ENCODE assay signal across 29 mouse cellular contexts in genomic region chr17:28504182-28504581, GRCm38 (mm10). TPM values are rescaled to one million over a fixed set of nuclear protein-coding genes. Genes with fewer than 3 reads are reported as not detected.
"Had no signal": no experiment of that assay in that cellular context is flagged by ENCODE, and none has a peak within 500 bp of the region (broad histone marks: within the 10 kb centered on the region; RNA-seq: fewer than 3 reads in every experiment).

No protein-coding gene starts in this region.

- DNase-seq: forebrain, postnatal 0 days; gastrocnemius, postnatal 14 days; gastrocnemius, postnatal 36 days; heart, adult 18-20 months; heart, postnatal 14 days; heart, postnatal 36 days; kidney, adult 11 months; kidney, adult 2 months; kidney, adult 9 months; kidney, postnatal 14 days; kidney, postnatal 36 days; liver had no signal

- ATAC-seq: forebrain, postnatal 0 days; hindbrain, postnatal 0 days; intestine, embryonic 16.5 days had no signal

- H3K36me3 ChIP-seq: hindbrain, embryonic 13.5 days; hindbrain, embryonic 15.5 days; kidney, embryonic 15.5 days; limb, embryonic 10.5 days; limb, embryonic 12.5 days had no signal

- H3K4me1 ChIP-seq: hindbrain, embryonic 15.5 days had no signal

- H3K27me3 ChIP-seq: hindbrain, embryonic 15.5 days; kidney, embryonic 15.5 days; limb, embryonic 12.5 days had no signal

- H3K9ac ChIP-seq: forebrain, postnatal 0 days; hindbrain, embryonic 13.5 days; hindbrain, embryonic 15.5 days; kidney, embryonic 15.5 days; limb, embryonic 12.5 days had no signal

- H3K9me3 ChIP-seq: hindbrain, embryonic 13.5 days; hindbrain, embryonic 15.5 days; kidney, embryonic 15.5 days; limb, embryonic 10.5 days; limb, embryonic 12.5 days had no signal

- H3K4me3 ChIP-seq: hindbrain, embryonic 13.5 days; hindbrain, embryonic 15.5 days; kidney, embryonic 15.5 days; left cerebral cortex, adult 2 months; limb, embryonic 10.5 days; limb, embryonic 12.5 days had no signal

- H3K4me2 ChIP-seq: heart, embryonic 11.5 days; hindbrain, embryonic 13.5 days; hindbrain, embryonic 15.5 days; kidney, embryonic 15.5 days; limb, embryonic 12.5 days; liver, embryonic 11.5 days had no signal

- H3K27ac ChIP-seq: hindbrain, embryonic 13.5 days; hindbrain, embryonic 15.5 days; hindbrain, postnatal 0 days; kidney, embryonic 15.5 days; kidney, postnatal 0 days; left cerebral cortex, adult 2 months; limb, embryonic 10.5 days; limb, embryonic 12.5 days had no signal

RNA-seq across cellular contexts. Expression of gene Armc12, which starts 26.4 kb away (rescaled TPM):
- polyA plus RNA-seq: forebrain, postnatal 0 days; heart, embryonic 11.5 days; heart, embryonic 14.5 days; heart, postnatal 0 days; hindbrain, embryonic 11.5 days; hindbrain, embryonic 13.5 days; hindbrain, embryonic 15.5 days; hindbrain, postnatal 0 days; intestine, embryonic 14.5 days; intestine, embryonic 16.5 days; kidney, adult 2 months; kidney, embryonic 15.5 days; kidney, postnatal 0 days; large intestine, adult 2 months; limb, embryonic 10.5 days; limb, embryonic 12.5 days; liver, embryonic 11.5 days had no signal

RNA-seq across cellular contexts. Expression of gene Clpsl2, which starts 45.0 kb away (rescaled TPM):
- polyA plus RNA-seq: forebrain, postnatal 0 days; heart, embryonic 11.5 days; heart, embryonic 14.5 days; heart, postnatal 0 days; hindbrain, embryonic 11.5 days; hindbrain, embryonic 13.5 days; hindbrain, embryonic 15.5 days; hindbrain, postnatal 0 days; intestine, embryonic 14.5 days; intestine, embryonic 16.5 days; kidney, adult 2 months; kidney, embryonic 15.5 days; kidney, postnatal 0 days; large intestine, adult 2 months; limb, embryonic 10.5 days; limb, embryonic 12.5 days; limb, embryonic 14.5 days; liver, embryonic 11.5 days had no signal

RNA-seq across cellular contexts. Expression of gene Clps, which starts 56.4 kb away (rescaled TPM):
- polyA plus RNA-seq: forebrain, postnatal 0 days; heart, embryonic 11.5 days; heart, embryonic 14.5 days; heart, postnatal 0 days; hindbrain, embryonic 11.5 days; hindbrain, embryonic 13.5 days; hindbrain, postnatal 0 days; kidney, postnatal 0 days; limb, embryonic 10.5 days; limb, embryonic 12.5 days had no signal
